Mouse (Mus musculus) megakaryocyte, embryonic 14.5 days (primary cell): ENCODE results near the gene Etfa.

Source experiments
- FLI1 ChIP-seq: IDR thresholded peaks from 2 replicates; pipeline ENCODE4 v1.6.1; 2012; ENCODE audit warnings: low read length, inconsistent platforms, mixed read lengths
- GATA1 ChIP-seq: IDR thresholded peaks from 3 replicates; pipeline ENCODE4 v1.6.1; 2012; ENCODE audit warnings: mixed read lengths, low read length, inconsistent platforms, borderline replicate concordance

DNA sequence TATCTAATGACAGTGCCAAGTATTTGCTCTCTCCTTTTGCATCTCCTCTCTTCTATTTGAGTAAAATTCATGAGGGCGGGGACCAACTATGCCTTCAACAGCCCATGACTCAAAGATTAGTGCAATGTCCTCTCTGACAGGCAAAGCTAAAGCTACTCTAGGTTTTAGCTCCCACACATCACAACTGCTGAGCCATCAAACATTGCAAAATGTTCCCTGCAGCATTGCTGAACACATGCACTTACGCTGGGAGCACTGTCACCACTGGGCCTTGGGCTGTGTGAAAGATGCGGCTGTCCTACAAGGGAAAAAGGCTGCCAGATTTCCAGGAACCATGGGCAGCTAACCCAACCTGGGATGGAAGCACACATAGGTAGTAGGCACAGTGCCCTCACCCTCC is 60.6 kb downstream of the Etfa start:
- TF ChIP-seq GATA1 (no peak), FLI1 (no peak)
